Mouse (Mus musculus) frontal cortex, adult 2 months (tissue): Measurements from ENCODE around the gene Gabbr2. TPM values are rescaled to one million over a fixed set of nuclear protein-coding genes. Genes with fewer than 3 reads are reported as not detected.
A peak's percentile ranks its signal among the peaks of the same experiment; 100 is the strongest.

ENCODE experiments used
- DNase-seq, 2 experiments: peaks; one replicate each; pipeline ENCODE4 v3.0.0; 2022; ENCODE audit warnings: low spot score in 1 of 2; ENCODE audit errors: extremely low spot score in 1 of 2
- polyA plus RNA-seq: library from polyadenylated mRNA; depleted of rRNA; stranded (reverse); fragments of >200 nt; gene quantifications from 2 replicates; pipeline ENCODE4 v1.2.3, GENCODE M21; 2012

Gene Gabbr2
- polyA plus RNA-seq, 1 experiment: 95.3 TPM

DNA sequence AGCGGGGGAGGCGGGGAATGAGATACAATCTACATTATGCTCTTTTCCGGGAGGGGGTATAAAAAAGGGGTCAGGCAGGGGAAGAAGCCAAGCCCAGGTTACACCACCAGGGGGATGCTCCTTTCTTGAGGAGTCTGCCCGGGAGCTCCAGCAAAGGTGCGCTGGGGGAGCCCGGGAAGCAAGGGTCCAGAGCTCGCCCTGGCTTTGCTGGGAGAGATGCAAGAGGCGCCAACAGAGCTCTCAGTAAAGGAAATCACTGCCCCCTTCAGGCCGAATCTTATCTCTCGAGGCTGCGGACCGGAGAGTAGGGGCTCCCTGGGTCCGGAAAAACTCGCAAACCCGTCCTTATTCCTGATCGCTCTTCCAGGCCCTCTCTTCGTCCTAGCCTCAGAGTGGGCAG is 1.8 kb downstream of the Gabbr2 start:
- peak; percentile 63 to 85 for DNase-seq

DNA sequence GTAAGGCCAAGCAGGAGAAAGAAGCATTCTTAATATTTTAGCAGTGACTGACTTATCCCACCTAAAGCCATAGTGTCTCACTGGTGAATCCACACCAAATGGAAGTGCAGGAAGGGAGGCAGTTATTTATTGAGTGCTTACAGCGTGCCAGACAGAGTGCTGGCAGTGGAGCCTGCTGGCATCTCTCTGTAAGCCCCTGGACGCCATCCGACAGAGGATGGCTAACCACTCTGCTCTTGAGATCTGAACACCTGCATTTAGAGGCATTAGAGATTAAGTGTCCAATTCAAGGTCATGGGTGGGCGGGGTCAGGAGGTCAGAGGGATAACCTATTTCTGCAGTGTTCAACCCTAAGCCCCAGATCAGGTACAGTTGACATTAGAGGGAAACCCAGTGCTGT is 2.8 kb downstream of the Gabbr2 start:
- DNase-seq: no peak

DNA sequence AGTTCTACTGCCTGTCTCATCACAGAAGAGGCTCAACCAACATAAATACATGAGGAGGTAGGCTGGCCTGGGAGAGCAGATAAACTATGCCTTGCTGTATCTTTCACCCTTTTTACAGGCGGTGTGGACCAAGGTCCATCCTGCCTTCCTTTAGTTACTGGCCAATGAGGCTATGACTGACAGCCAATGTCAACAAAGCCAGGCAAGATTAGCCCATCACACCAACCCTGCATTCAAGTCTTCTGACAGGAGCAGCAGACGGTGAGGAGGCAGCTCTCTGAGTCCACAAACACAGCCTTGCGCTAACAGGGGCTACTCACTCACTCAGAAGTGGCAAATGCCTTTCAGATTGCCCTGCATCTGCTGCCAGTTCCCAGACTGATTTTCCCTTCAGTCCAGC is 3.4 kb downstream of the Gabbr2 start:
- DNase-seq: no peak

DNA sequence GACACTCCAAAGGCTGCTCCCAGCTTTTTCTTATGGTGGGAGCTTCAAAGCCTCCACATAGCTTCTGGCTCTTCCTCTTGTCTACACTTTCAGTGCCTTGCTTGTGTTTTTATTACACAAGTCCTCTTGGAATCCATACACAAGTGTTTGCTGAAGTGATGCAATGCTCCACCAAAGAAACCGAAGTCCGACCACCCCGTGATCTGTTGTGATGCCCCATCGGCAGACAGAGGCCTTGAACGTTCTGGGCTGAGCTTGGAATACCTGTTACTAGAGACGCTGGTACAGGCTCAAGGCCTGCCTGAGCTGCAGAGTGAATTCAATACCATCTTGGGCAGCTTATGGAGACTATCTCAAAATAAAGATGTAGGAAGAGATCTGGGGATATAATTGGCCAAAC is 3.9 kb downstream of the Gabbr2 start:
- no peak for DNase-seq

DNA sequence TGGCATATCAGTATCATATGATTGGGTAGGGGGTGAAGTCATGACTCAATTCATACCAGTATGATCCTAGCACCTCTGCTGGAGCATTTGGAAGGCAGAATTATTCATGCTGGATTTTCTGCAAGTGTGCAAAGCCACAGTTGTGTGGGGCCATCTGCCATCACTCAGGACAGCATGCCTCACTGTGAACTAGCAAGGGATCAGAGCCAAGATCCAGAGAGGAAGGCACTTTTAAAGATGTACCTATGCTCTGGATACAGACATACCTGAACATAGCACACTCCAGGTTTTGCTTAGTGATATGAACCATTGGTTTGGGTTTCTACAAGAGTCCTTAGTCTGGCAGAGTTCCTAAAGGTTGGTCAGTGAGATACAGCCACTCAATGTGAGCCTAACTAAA is 5.6 kb downstream of the Gabbr2 start:
- DNase-seq: no peak

DNA sequence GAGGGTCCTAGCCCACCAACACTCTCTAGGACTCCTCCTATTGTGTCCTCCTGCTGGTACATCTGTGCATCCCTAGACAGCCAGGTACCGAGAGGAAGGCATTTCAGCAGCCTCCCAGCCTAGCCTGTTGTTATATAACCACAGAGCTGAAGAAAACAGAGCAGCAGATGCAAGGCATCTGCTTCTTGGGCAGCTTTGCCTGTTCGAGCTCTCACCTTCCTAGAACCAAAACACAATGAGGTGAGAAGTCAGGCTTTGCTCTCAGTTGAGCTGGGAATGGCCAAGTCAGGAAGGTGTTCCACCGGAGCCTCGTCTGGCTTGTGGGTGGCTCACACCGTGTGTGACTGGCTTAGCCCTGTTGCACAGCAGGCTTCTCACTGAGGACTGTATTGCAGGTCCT is 8.8 kb downstream of the Gabbr2 start:
- peak in 1 of 2 experiments; percentile 36 for DNase-seq

DNA sequence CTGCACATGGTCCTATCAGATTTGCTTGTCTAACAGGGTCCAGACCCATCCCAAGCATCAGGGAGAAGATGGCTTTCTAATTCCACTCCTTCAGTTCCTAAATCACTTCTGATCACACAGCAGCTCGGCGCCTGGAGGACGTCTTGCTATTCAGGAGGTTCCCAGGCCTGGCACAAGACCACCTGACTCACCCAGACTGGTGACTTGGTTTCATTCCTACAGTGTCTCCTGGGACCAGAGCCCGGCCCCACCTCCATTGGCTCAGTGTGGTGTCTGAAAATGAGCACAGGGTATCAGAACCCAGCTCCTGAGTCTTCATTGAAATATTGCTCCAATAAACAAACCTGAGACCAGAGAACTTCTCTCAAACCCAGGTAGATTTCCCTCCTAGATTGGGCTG is 9.6 kb downstream of the Gabbr2 start:
- peak in 1 of 2 experiments; percentile 39 for DNase-seq

DNA sequence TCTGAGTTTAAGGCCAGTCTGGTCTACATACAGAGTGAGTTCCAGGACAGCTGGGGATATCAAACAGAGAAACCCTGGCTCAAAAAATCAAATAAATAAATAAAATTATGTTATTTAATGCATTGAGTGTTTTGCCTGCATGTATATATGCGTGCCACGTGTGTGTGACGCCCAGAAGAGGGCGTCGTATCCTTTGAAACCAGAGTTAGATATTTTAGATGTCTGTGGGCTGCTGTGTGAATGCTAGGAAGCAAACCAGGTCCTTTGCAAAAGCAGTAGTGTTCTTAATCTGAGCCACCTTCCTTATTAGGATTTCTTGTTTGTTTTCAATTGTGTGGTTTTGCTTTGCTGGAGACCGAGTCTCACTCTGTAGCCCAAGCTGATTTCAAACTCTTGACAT is 13.3 kb downstream of the Gabbr2 start:
- no peak for DNase-seq

DNA sequence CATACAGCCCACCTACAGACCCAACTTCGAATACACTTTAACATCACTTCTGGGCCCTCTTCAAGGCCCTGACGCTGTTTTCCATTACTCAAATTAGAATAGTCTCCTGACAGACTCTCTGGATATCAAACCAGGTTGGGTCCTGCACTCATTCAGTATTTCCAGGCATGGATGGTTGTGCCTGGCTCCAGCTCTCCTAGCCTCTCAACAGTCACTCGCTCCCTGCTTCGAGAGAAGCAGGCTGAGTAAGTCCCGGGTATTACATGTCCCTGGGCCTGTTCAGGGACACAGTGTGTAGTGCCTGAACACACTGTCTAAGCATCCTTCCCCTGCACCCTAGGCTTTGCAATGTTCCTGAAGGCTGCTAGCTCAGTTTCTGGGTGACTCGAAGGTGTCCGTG is 14.5 kb downstream of the Gabbr2 start:
- no peak for DNase-seq

DNA sequence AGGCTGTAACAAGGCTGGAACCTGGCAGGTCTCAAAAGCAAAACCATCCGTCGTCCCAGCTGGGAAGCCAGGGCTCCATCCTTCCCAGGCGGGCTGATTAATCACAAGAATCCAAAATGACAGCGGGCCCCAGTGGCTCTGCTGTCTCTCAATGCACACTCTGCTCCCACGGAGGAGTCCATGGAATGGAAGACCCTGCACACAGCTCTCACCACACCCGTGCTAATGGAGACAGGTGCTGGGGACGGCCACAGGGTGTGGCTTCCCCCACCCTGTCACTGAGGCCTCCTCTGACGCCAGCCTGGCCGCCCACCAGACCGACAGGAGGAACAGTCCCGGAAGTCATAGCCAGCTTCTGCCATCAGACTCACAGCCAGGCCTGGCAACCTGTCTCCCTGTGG is 15.0 kb downstream of the Gabbr2 start:
- peak in 1 of 2 experiments; percentile 36 for DNase-seq

DNA sequence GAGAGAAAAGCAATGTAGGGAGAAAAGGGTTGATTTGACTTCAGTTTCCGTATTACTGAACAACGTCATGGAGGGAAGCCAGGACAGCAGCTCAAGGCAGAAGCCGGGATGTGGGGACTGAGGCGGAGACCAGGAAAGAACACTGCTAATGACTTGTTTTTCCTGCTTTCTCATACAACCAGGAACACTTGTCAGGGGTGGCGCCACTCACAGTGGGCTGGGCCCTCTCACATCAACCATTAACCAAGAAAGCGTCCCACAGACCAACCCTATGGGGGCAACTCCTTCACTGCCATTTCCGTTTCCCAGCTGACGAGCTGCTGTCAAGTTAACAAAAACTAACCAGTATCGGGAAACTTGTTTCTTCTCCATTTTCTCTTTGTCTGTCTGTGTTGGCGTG is 18.4 kb downstream of the Gabbr2 start:
- no peak for DNase-seq

DNA sequence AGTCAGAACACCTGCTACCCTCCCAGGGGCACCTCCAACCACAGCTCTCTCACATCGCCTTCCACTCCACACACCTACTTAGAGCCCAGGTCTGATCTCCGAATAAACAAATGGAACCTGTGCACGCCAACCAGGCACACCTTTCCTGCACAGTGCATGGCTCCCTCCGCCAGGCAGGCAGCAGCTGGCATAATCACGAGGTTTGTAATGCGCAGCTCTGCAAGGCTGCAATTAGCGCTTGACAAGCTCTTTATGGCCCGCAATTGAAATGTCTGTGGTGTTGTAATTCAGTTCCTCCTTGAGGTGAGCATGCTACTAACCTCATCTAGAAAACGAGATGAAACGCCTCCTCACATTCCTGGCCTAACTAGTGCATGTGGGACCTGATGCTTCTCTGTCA is 23.7 kb downstream of the Gabbr2 start:
- DNase-seq: no peak

DNA sequence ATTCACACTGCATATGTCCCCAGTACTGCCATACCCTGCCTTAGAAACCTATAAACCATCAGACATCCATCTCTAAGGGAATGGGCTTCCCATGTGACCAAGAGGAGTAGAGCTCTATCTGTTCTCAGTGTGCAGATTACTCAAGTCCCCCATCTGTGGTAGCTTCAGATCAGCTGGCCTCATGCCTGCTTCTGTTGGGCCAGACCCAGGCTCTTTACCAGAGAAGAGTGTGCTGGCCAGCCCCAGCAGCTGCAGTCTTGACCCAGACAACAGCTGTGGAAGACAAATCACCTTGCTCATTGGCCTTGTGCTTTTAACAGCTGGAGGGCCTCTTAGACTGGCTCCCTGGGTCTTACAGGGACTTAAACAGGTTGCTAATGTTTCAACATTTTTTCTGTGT is 25.1 kb downstream of the Gabbr2 start:
- no peak for DNase-seq

DNA sequence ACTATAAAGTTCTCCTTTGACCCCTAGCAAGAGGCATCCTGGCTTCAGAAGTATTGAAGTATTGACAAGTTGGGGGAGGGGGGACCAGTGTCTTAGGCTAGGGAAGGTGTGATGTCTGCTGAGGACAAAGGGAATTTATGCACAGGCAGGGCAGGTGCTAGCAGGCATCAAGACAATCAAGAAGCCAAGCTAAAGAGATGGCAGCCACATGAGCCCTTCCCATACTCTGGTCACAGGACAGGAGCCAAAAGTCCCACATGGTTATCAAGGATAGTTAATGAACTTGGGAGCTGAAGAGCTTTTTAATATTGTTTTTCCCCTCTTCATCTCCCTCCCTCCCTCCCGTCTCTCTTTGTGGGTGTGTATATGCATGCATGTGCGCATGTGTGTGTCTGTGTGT is 30.3 kb downstream of the Gabbr2 start:
- DNase-seq: no peak

DNA sequence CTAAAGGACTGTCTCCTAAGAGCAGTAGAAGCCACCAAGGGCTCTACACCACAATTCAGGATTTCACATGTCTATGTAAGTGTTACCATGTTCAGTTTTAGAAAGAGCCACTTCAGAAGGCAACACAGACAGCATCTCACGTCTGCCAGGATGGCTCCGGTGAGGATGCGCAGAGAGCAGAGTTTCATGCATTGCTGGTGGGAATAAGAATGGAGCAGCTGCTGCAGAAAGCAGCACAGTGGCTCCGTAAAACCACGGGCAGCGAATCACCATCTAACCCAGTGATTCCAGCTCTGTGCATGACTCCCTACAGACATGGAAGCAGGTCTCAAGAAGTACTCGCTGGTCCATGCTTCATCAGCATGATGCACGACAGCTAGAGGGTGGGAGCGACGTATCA is 31.5 kb downstream of the Gabbr2 start:
- peak in 1 of 2 experiments; percentile 34 for DNase-seq

DNA sequence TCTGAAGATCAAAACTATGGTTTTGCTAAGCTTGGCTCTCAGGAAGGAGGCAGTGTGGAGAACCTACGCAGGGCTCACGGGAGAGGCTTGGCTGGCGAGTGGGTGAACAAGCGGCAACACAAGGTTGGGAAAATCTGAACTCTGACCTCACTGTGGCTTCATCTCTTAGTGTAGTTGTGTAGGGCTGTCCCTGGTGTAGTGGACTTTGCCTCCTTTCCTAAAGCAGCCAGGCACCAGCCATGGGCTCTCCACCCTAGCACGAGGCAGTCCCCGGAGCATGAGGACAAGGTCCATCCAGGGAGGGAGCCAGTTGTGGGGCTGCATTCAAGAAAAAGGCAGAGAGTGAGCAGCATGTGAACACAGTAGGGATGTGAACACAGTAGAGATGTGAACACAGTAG is 31.9 kb downstream of the Gabbr2 start:
- no peak for DNase-seq

DNA sequence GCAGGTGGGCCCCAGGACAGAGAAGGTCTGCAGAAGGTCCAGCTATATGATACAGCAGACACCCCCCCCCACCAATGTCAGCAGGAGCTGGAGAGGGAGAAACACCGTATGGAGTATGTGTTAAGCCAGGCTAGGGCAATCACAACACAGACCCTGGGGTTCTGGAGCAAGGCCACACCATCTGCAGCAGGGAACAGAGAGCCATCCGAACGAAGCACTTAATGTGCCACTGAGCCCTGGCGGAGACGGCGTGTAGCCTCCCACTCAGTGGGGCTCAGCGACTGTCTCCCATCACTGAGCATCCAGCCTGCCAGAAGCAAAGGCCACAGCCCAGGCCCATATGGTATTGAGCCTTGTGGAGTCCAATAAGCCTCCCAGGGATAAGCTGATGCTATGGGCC is 33.7 kb downstream of the Gabbr2 start:
- DNase-seq: no peak

DNA sequence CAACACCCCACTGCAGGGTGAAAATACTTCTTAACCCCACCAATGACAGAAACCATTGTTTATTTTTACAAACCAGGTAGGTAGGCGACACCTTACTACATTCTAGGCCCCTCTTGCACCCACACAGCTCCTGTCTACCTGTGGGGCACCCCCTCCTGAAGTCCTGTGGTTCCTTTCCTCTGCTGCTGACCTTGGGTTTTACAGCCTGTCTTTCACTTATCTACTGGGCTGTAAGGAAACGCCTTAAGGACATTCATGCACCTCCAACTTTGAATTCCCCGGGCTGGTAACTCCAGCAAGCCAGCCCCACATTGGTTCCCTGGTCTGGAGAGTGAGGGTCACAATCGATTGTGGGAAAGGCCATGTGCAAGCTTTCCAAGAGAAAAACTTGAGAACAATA is 34.7 kb downstream of the Gabbr2 start:
- no peak for DNase-seq

DNA sequence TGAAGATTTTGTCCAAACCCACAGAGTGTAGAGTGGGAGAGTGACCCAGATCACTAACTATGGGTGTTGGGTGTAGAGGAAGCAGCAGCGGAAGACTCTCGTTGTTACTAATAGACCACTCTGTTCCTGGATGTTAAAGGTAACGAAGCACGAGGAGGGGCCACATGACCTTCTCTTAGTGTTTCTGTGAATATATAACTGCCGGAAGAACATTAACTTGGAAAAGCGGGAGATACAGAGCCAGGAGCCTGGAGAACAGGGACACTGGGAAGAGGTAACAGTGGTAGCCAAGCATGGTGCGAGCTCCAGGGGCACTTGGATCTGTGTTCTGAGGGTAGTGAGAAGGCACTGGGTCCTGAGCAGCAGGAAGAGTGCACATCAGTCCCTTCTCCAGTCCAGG is 38.7 kb downstream of the Gabbr2 start:
- no peak for DNase-seq

DNA sequence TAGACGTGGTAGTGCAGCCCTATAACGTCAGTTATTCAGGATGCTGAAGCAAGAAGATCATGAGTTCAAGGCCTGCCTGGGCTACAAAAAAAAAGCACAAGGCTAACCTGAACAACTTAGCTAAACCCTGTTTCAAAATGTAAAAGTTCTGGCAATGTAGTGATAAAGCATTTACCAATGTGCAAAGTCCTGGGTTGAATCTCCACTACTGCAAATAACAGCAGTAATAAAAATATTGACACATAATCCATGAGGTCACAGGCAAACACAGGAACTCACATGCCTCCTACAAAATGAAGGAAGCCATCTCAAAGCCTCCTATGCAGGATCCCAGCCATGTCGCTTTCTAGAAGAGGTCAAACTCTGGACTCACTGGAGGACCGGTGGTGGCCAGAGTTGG is 39.1 kb downstream of the Gabbr2 start:
- DNase-seq: no peak

DNA sequence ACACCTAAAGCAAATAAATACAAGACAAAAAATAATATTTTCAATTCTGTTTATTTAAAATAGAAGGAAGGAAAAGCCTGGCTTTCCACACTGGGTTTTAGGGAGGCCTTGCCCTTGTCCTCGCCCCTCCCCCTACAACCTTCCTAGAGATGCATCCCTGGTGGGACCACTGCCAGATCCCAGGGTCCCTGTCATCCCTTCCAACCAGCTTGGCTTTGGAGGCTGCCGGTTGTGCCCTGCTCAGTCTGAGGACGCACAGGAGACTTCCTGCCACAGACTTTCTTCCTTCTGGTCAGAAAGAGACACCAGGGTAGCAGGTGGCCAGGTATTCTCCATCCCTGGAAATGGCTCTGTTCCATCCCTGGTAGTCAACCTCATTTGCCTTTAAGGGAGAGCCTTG is 57.4 kb downstream of the Gabbr2 start:
- no peak for DNase-seq

DNA sequence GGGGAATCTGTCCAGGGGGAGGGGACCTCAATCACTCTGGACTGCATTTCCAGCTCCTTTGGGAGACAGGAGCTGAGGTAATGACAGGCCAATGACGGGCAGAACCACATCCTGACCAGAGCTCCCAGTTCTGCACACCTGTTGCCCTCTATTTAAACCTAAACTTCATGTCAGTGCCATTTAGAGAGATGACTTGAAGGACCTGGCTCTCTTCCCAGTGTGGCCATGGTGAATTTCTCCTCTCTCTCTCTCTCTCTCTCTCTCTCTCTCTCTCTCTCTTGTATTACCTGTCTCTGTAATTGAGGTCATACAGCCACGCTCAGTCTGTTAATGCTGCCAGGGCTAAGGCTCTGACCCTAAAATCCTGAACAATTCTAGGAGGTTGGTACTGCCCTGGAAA is 58.1 kb downstream of the Gabbr2 start:
- DNase-seq: no peak

DNA sequence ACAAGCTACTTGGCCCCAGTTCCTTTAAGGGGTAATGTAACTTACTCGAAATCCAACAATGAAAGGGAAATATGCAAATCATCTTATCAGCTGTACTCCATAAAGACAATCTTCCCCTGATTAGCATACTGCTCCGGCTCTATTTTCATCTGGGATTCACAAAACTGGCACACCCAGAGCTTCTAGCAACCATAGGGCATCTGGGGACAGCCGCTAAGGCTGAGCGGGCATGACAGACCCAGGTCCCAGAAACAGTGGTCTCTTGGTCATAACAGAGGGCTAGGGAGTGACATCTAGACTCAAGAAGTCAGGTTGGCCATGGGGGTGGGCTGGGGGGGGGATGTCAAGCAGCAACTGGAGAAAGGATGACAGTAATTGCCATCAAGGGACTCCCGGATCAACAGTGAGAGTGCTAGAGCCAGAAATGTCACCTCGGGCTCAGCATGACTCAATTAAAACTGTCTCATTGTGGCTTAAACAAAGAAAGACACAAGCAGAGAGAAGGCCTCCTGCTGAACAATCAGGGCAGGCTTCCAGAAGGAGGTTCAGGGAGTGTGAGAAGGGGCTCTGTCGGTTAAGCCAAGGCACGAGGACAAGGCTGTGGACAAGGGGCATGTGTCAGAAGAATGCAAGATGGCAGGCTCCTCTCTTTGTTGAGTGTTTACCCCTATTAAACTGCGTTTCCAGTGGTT is 59.8 kb downstream of the Gabbr2 start:
- DNase-seq: peak in 1 of 2 experiments; percentile 45
